Mouse (Mus musculus): ENCODE data around the gene Igfbp7. TPM values are rescaled to one million over a fixed set of nuclear protein-coding genes. Genes with fewer than 3 reads are reported as not detected.

Igfbp7 gene
- polyA plus RNA-seq, 1 experiment from 2014 or later = 87.4 TPM

GRCm38 (mm10) chr5:77402137-77402536 is 5.7 kb downstream of the Igfbp7 start:
- no peaks in the 10 kb centered on the region for H3K9me3 ChIP-seq
- no peak for ATAC-seq
- no peak overlapping the region for H3K27ac ChIP-seq
- no peak overlapping the region for H3K4me3 ChIP-seq (replicated peaks)
- H3K27me3 ChIP-seq (replicated peaks) = no peaks in the 10 kb centered on the region
- peaks cover 16% of the 10 kb centered on the region; the same call in 1 of the 2 replicates for H3K4me1 ChIP-seq (replicated peaks)
- H3K4me2 ChIP-seq (replicated peaks) = no peak overlapping the region
- no peak overlapping the region for H3K9ac ChIP-seq
- no peaks in the 10 kb centered on the region for H3K36me3 ChIP-seq
- 41% methylated on average over 5 of the region's 5 CpGs for WGBS

GRCm38 (mm10) chr5:77400823-77401222 is 7.0 kb downstream of the Igfbp7 start:
- no peak overlapping the region for H3K4me2 ChIP-seq (replicated peaks)
- no peaks in the 10 kb centered on the region for H3K36me3 ChIP-seq
- H3K27ac ChIP-seq = 0 out of 2 replicates have a peak overlapping the region, but pooled peaks have one; percentile 28
- H3K4me3 ChIP-seq (replicated peaks) = no peak overlapping the region
- WGBS = 64% methylated on average over 6 of the region's 6 CpGs
- H3K9me3 ChIP-seq = no peaks in the 10 kb centered on the region
- H3K9ac ChIP-seq = no peak overlapping the region
- ATAC-seq = no peak
- peaks cover 16% of the 10 kb centered on the region; the same call in 1 of the 2 replicates for H3K4me1 ChIP-seq (replicated peaks)
- H3K27me3 ChIP-seq (replicated peaks) = no peaks in the 10 kb centered on the region

GRCm38 (mm10) chr5:77400151-77400550 is 7.7 kb downstream of the Igfbp7 start:
- H3K27ac ChIP-seq = no peak overlapping the region
- H3K4me1 ChIP-seq (replicated peaks) = peaks cover 16% of the 10 kb centered on the region; the same call in 1 of the 2 replicates
- H3K9ac ChIP-seq = no peak overlapping the region
- no peaks in the 10 kb centered on the region for H3K36me3 ChIP-seq
- peak; percentile 40; the same call in 1 of the 2 replicates for ATAC-seq
- WGBS = 68% methylated on average over 7 of the region's 7 CpGs
- H3K9me3 ChIP-seq = no peaks in the 10 kb centered on the region
- H3K4me3 ChIP-seq (replicated peaks) = no peak overlapping the region
- no peak overlapping the region for H3K4me2 ChIP-seq (replicated peaks)
- no peaks in the 10 kb centered on the region for H3K27me3 ChIP-seq (replicated peaks)

DNA sequence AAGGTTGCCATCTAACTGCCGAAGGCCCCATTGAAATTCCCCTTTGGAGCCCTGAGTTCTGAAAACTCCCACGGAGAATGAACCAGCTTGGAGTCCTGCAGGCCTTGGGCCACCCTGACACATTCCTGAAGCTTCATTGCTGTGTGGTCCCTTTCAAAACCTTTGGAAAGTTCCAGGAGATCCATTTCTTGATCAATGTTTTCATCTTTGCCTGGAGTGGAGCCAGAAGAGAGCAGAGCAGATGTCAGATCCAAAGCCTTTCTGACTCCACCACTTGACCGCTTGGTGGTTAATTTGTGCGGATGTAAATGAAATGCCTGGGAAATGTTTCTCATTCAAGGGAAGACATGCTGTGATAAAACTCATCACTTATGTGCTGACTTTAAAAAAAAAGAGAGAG is 8.8 kb downstream of the Igfbp7 start:
- Histone ChIP-seq H3K27ac (no peak overlapping the region), H3K4me3 (replicated peaks) (no peak overlapping the region), H3K4me1 (replicated peaks) (peaks cover 16% of the 10 kb centered on the region; the same call in 1 of the 2 replicates), H3K4me2 (replicated peaks) (no peak overlapping the region), H3K9me3 (no peaks in the 10 kb centered on the region), H3K36me3 (no peaks in the 10 kb centered on the region), H3K27me3 (replicated peaks) (no peaks in the 10 kb centered on the region), H3K9ac (no peak overlapping the region)
- ATAC-seq = no peak
- WGBS = 67% methylated on average over 4 of the region's 4 CpGs

- Histone ChIP-seq H3K27ac (no peak overlapping the region), H3K4me1 (replicated peaks) (peaks cover 16% of the 10 kb centered on the region; the same call in 1 of the 2 replicates), H3K4me2 (replicated peaks) (no peak overlapping the region), H3K9ac (no peak overlapping the region), H3K9me3 (no peaks in the 10 kb centered on the region), H3K4me3 (replicated peaks) (no peak overlapping the region), H3K36me3 (no peaks in the 10 kb centered on the region), H3K27me3 (replicated peaks) (no peaks in the 10 kb centered on the region)
- ATAC-seq = 0 out of 2 replicates have a peak, but pooled peaks have one; percentile 46
- 64% methylated on average over 14 of the region's 14 CpGs for WGBS
These were observed 9.4 kb downstream of the Igfbp7 start for GRCm38 (mm10) chr5:77398285-77399057.

GRCm38 (mm10) chr5:77393990-77394618 is 13.7 kb downstream of the Igfbp7 start:
- no peak overlapping the region for H3K9ac ChIP-seq
- H3K4me3 ChIP-seq (replicated peaks) = no peak overlapping the region
- no peak overlapping the region for H3K27ac ChIP-seq
- peaks cover 11% of the 10 kb centered on the region; the same call in 1 of the 2 replicates for H3K4me1 ChIP-seq (replicated peaks)
- H3K4me2 ChIP-seq (replicated peaks) = no peak overlapping the region
- WGBS = 63% methylated on average over 9 of the region's 9 CpGs
- no peak for ATAC-seq
- H3K9me3 ChIP-seq = no peaks in the 10 kb centered on the region
- H3K27me3 ChIP-seq (replicated peaks) = no peaks in the 10 kb centered on the region
- no peaks in the 10 kb centered on the region for H3K36me3 ChIP-seq

- H3K9me3 ChIP-seq = no peaks in the 10 kb centered on the region
- H3K36me3 ChIP-seq = no peaks in the 10 kb centered on the region
- no peak overlapping the region for H3K9ac ChIP-seq
- 0 out of 2 replicates have a peak, but pooled peaks cover 3% of the 10 kb centered on the region for H3K4me1 ChIP-seq (replicated peaks)
- H3K4me2 ChIP-seq (replicated peaks) = no peak overlapping the region
- no peak overlapping the region for H3K27ac ChIP-seq
- no peak overlapping the region for H3K4me3 ChIP-seq (replicated peaks)
- no peaks in the 10 kb centered on the region for H3K27me3 ChIP-seq (replicated peaks)
- 82% methylated on average over 10 of the region's 10 CpGs for WGBS
- ATAC-seq = no peak
These were observed 14.7 kb downstream of the Igfbp7 start for GRCm38 (mm10) chr5:77393094-77393619.

DNA sequence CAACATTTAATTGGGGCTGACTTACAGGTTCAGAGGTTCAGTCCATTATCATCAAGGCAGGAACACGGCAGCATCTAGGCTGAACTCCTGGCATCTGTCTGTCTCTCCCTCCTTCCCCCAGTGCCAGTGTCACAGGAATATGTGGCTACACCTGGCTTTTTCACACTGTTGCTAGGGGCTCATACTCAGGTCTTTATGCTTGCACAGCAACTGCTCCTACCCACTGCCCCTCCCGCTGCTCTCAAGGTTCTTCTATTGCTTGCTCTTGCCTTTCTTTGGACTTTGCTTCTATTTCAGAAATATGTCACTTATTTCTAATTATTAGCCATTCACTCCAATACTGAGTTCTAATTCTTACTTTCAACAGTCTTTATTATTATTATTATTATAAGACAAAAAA is 17.6 kb downstream of the Igfbp7 start:
- WGBS = 74% methylated on average over 2 of the region's 2 CpGs
- Histone ChIP-seq H3K4me1 (replicated peaks) (0 out of 2 replicates have a peak, but pooled peaks cover 3% of the 10 kb centered on the region), H3K27ac (no peak overlapping the region), H3K27me3 (replicated peaks) (no peaks in the 10 kb centered on the region), H3K36me3 (no peaks in the 10 kb centered on the region), H3K9me3 (no peaks in the 10 kb centered on the region), H3K9ac (no peak overlapping the region), H3K4me2 (replicated peaks) (no peak overlapping the region), H3K4me3 (replicated peaks) (no peak overlapping the region)
- no peak for ATAC-seq

DNA sequence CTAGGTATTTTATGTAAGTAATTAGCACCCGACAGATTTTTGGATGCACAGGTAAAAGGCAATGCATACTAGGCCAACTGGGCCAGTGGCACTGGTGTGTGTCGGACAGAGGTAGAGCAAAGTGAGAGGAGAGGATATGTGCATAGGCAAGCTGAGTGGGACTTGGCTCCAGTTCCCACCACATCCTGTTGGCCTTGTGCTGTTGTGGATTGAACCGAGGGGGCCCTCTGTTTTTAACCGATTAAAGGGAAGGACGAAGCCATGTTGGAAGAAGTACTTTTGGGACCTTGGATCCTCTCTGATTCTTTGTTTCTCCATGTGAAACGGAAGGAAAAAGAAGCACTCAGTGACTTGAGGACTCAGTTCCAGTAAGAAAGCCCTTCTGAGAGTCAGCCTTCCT is 19.5 kb downstream of the Igfbp7 start:
- H3K4me3 ChIP-seq (replicated peaks) = no peak overlapping the region
- no peak overlapping the region for H3K27ac ChIP-seq
- WGBS = 83% methylated on average over 6 of the region's 6 CpGs
- H3K4me1 ChIP-seq (replicated peaks) = peaks cover 7% of the 10 kb centered on the region; the same call in 1 of the 2 replicates
- H3K36me3 ChIP-seq = no peaks in the 10 kb centered on the region
- no peaks in the 10 kb centered on the region for H3K27me3 ChIP-seq (replicated peaks)
- no peak for ATAC-seq
- no peak overlapping the region for H3K4me2 ChIP-seq (replicated peaks)
- no peaks in the 10 kb centered on the region for H3K9me3 ChIP-seq
- no peak overlapping the region for H3K9ac ChIP-seq

DNA sequence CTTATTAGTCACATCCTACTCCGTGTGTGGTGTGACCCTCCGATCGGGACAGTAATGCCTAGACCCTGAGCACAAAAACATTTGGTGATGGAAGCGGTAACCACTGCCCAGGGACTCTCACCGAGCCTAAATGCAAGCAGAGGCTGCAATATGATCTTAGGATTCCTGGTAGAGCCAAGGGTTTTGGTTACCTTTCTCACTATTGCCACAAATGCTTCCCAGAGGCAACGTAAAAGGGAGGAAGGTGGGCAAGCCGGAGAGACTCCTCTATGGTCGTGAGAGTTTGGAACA is 20.5 kb downstream of the Igfbp7 start:
- no peak for ATAC-seq
- no peak overlapping the region for H3K9ac ChIP-seq
- 66% methylated on average over 8 of the region's 8 CpGs for WGBS
- H3K27me3 ChIP-seq (replicated peaks) = no peaks in the 10 kb centered on the region
- H3K4me2 ChIP-seq (replicated peaks) = no peak overlapping the region
- no peaks in the 10 kb centered on the region for H3K36me3 ChIP-seq
- H3K4me1 ChIP-seq (replicated peaks) = peaks cover 7% of the 10 kb centered on the region; the same call in 1 of the 2 replicates
- H3K27ac ChIP-seq = no peak overlapping the region
- no peak overlapping the region for H3K4me3 ChIP-seq (replicated peaks)
- no peaks in the 10 kb centered on the region for H3K9me3 ChIP-seq

DNA sequence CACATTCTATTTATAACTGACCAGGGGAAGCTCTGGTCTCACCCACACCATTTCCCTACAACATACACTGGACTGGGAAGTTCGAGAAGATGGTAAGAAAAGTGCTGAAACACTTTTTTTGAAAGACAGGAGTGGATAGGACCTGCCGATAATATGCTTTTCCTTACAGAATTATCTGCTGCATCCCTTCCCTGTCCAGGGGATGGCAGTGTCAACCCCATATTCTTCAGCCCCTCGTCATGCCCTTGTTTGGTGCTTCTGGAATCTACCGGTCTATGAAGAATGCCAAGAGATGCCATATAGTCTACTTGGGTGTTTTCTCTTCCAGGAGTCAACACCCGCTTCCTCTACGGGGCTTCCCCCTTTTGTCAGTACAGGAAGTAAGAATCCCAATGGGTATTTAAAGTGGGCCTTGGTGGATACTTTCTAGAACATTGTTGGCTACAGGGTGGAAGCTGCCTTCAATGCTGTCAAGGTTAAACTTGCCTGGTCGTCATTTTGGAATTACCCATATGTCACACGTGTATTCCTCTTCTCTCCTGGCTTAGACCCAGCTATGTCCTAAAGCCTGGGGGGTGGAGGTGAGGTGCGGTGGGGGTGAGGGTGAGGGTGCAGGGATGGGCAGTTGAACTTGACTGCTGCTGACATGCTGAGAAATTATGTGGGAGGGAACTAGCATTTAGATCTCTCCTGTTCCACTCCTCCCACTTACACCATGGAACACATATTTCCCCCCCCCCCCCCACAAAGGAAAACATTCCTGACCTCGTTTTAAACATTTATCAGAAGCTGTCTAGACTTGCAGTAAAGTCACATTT is 21.0 kb downstream of the Igfbp7 start:
- no peak overlapping the region for H3K4me3 ChIP-seq (replicated peaks)
- no peak for ATAC-seq
- H3K27me3 ChIP-seq (replicated peaks) = no peaks in the 10 kb centered on the region
- no peak overlapping the region for H3K9ac ChIP-seq
- 69% methylated on average over 10 of the region's 10 CpGs for WGBS
- H3K9me3 ChIP-seq = no peaks in the 10 kb centered on the region
- no peaks in the 10 kb centered on the region for H3K36me3 ChIP-seq
- H3K4me2 ChIP-seq (replicated peaks) = no peak overlapping the region
- peaks cover 7% of the 10 kb centered on the region; the same call in 1 of the 2 replicates for H3K4me1 ChIP-seq (replicated peaks)
- no peak overlapping the region for H3K27ac ChIP-seq

Measured in intestine, embryonic 15.5 days (tissue).